13 mouse cellular contexts compared by ENCODE assay signal in the genomic region with DNA sequence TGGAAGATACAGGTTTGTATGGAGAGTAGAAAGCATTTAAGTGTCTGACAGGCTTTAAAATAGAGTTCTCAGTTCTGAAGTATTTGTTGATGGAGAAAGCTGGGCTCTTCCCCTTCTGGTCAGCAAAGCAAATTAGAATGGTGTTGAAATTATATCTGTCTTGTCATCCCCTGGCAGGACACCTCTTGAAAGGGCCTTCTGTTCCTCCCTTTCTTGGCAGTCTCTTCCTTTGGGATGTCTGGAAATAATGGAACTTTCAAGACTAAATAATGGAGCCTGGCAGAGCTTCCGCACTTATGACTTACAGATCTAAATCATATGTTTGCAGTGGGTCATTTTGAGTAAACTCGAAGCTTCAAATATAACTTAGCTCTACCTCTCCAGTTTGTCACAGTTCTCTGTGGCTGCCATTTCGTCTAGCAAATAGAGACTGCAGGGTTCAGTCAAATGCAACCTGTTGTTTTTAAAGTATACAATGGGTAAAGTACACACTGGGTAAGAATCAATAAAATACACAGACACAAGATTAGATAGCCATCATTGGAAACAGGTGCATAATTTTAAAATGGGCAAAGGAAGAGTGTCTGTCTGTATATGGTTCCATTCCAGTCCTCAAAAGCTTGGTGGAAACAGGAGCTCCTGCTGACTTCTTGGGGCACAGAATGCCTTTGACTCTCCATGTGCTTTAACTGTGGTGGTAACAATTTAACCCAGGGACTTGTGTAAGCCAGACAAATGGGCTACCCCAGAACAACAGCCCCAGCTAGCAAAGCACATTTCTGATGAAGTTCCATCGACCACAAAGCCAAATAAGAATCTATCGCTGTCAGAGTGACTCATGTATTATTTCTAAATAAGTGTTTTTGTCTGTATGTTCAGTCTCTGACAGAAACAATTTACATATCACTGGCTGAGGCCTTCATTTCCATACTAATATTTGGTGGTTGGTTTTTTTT.
DNase-seq lines count a peak whose midpoint lies in the region; ATAC-seq and TF ChIP-seq lines count a peak whose summit lies in the region.
"Had no signal": no experiment of that assay in that cellular context is flagged by ENCODE, and none has a peak within 500 bp of the region (broad histone marks: within the 10 kb centered on the region; RNA-seq: fewer than 3 reads in every experiment).

No protein-coding gene starts in this region.

- no peaks in the 10 kb centered on the region for H3K27me3 ChIP-seq in hindbrain, postnatal 0 days (ENCODE audit: insufficient read depth, low read length)
- H3K27me3 ChIP-seq in hindbrain, embryonic 12.5 days, result no peaks in the 10 kb centered on the region
- no peaks in the 10 kb centered on the region for H3K27me3 ChIP-seq in midbrain, embryonic 10.5 days (ENCODE audit: low read depth, poor library complexity, severe bottlenecking)
- H3K27me3 ChIP-seq in kidney, adult 2 months (replicated peaks; ENCODE audit: control insufficient read depth, insufficient read depth, low read length), result no peaks in the 10 kb centered on the region
- H3K27me3 ChIP-seq: hindbrain, embryonic 13.5 days; megakaryocyte, embryonic 14.5 days had no signal

- ATAC-seq in hindbrain, postnatal 0 days, result no peak
- ATAC-seq in hindbrain, embryonic 12.5 days (ENCODE audit: low FRiP score), result no peak

- no peak overlapping the region for H3K4me2 ChIP-seq in hindbrain, postnatal 0 days (ENCODE audit: low read depth, low read length)
- H3K4me2 ChIP-seq in hindbrain, embryonic 12.5 days (replicated peaks), result no peak overlapping the region
- H3K4me2 ChIP-seq: hindbrain, embryonic 13.5 days had no signal

- H3K4me1 ChIP-seq in hindbrain, postnatal 0 days (ENCODE audit: insufficient read depth, low read length), result no peaks in the 10 kb centered on the region
- no peaks in the 10 kb centered on the region for H3K4me1 ChIP-seq in hindbrain, embryonic 12.5 days
- H3K4me1 ChIP-seq in midbrain, embryonic 10.5 days, result no peaks in the 10 kb centered on the region
- 0 out of 2 replicates have a peak, but pooled peaks cover 3% of the 10 kb centered on the region for H3K4me1 ChIP-seq in kidney, adult 2 months (ENCODE audit: control insufficient read depth, insufficient read depth, low read length)
- H3K4me1 ChIP-seq: hindbrain, embryonic 13.5 days; limb, embryonic 10.5 days had no signal

- no peak for TF ChIP-seq POLR2A in kidney, adult 2 months (IDR thresholded peaks at IDR 0.05; ENCODE audit: low read depth, low read length)

- H3K27ac ChIP-seq in hindbrain, postnatal 0 days, result no peak overlapping the region
- H3K27ac ChIP-seq in hindbrain, embryonic 12.5 days, result no peak overlapping the region
- no peak overlapping the region for H3K27ac ChIP-seq in midbrain, embryonic 10.5 days (replicated peaks)
- no peak overlapping the region for H3K27ac ChIP-seq in kidney, adult 2 months (ENCODE audit: insufficient read depth, low read depth, low read length)
- H3K27ac ChIP-seq: hindbrain, embryonic 13.5 days; limb, embryonic 10.5 days had no signal

- no peak overlapping the region for H3K4me3 ChIP-seq in hindbrain, postnatal 0 days (ENCODE audit: low read length)
- H3K4me3 ChIP-seq in hindbrain, embryonic 12.5 days, result no peak overlapping the region
- no peak overlapping the region for H3K4me3 ChIP-seq in midbrain, embryonic 10.5 days
- no peak overlapping the region for H3K4me3 ChIP-seq in kidney, adult 2 months (ENCODE audit: insufficient read depth, low read depth, low read length)
- H3K4me3 ChIP-seq: hindbrain, embryonic 13.5 days; limb, embryonic 10.5 days had no signal

- WGBS in hindbrain, postnatal 0 days, result 68% methylated on average over 5 of the region's 5 CpGs
- WGBS in hindbrain, embryonic 12.5 days, result 76% methylated on average over 5 of the region's 5 CpGs
- WGBS in midbrain, embryonic 10.5 days, result 94% methylated on average over 5 of the region's 5 CpGs
- WGBS in kidney, adult 2 months, result 88% methylated on average over 5 of the region's 5 CpGs

- no peaks in the 10 kb centered on the region for H3K36me3 ChIP-seq in hindbrain, postnatal 0 days (ENCODE audit: insufficient read depth, low read length)
- no peaks in the 10 kb centered on the region for H3K36me3 ChIP-seq in hindbrain, embryonic 12.5 days
- H3K36me3 ChIP-seq in midbrain, embryonic 10.5 days, result no peaks in the 10 kb centered on the region
- H3K36me3 ChIP-seq in kidney, adult 2 months (ENCODE audit: control insufficient read depth, insufficient read depth, low read length), result no peaks in the 10 kb centered on the region
- H3K36me3 ChIP-seq: hindbrain, embryonic 13.5 days; limb, embryonic 10.5 days had no signal

- H3K9me3 ChIP-seq in hindbrain, postnatal 0 days (ENCODE audit: low read length), result no peaks in the 10 kb centered on the region
- H3K9me3 ChIP-seq in hindbrain, embryonic 12.5 days (replicated peaks), result no peaks in the 10 kb centered on the region
- no peaks in the 10 kb centered on the region for H3K9me3 ChIP-seq in midbrain, embryonic 10.5 days (replicated peaks)
- H3K9me3 ChIP-seq: hindbrain, embryonic 13.5 days; limb, embryonic 10.5 days; megakaryocyte, embryonic 14.5 days had no signal

- H3K9ac ChIP-seq in hindbrain, postnatal 0 days (replicated peaks; ENCODE audit: low read length), result no peak overlapping the region
- no peak overlapping the region for H3K9ac ChIP-seq in hindbrain, embryonic 12.5 days
- H3K9ac ChIP-seq: hindbrain, embryonic 13.5 days had no signal

- peak; percentile 22 for DNase-seq in hindbrain, postnatal 0 days (ENCODE audit: low spot score)
- DNase-seq in 3T3-L1 (ENCODE audit: low read depth, low spot score) (peak; percentile 8), MN1 (ENCODE audit: low spot score) (peak; percentile 76)
- peak; percentile 20 for DNase-seq in lung, postnatal 10 days
- DNase-seq in midbrain, embryonic 10.5 days (ENCODE audit: low spot score), result no peak
- DNase-seq in kidney, adult 2 months, result no peak
- DNase-seq: cerebellum, postnatal 36 days; kidney, adult 18-20 months; retina, postnatal 1 day had no signal

- TF ChIP-seq CTCF in hindbrain, postnatal 0 days (IDR thresholded peaks at IDR 0.05; ENCODE audit: low read depth), result no peak
- no peak for TF ChIP-seq CTCF in kidney, adult 2 months (conservative IDR thresholded peaks at IDR 0.05; ENCODE audit: insufficient read depth, insufficient read length, low read depth, low read length)

Comparison
In these comparisons a context has a peak if more than half of its experiments do, and no peak if none do; other contexts are left out.
1. DNase-seq: peak in hindbrain, postnatal 0 days (single experiment), 3T3-L1 (single experiment), MN1 (single experiment) and lung, postnatal 10 days (single experiment); none in midbrain, embryonic 10.5 days (single experiment) and kidney, adult 2 months (single experiment).